Mouse (Mus musculus): ENCODE measurements around the gene Kctd14. TPM values are rescaled to one million over a fixed set of nuclear protein-coding genes. Genes with fewer than 3 reads are reported as not detected.

Kctd14 gene
- total RNA-seq, 2 experiments from 2014 or later, result 23.1 to 39.8 TPM

Other genes with a start within 250 kb of the Kctd14 start
- not detected in 2 replicates for gene Usp35, start 119.3 kb upstream of the Kctd14 start, total RNA-seq (2015; ENCODE audit: low replicate concordance)
- not detected in 2 replicates for gene Usp35, start 119.3 kb upstream of the Kctd14 start, total RNA-seq (2017; ENCODE audit: low replicate concordance)
- not detected in 2 replicates for gene Kctd21, start 119.0 kb upstream of the Kctd14 start, total RNA-seq (2015; ENCODE audit: low replicate concordance)
- not detected in 2 replicates for gene Kctd21, start 119.0 kb upstream of the Kctd14 start, total RNA-seq (2017; ENCODE audit: low replicate concordance)
- gene Alg8, start 79.7 kb upstream of the Kctd14 start, total RNA-seq (2015; ENCODE audit: low replicate concordance), result 19.3 and 32.8 TPM in 2 replicates
- 8.5 and 9.8 TPM in 2 replicates for gene Alg8, start 79.7 kb upstream of the Kctd14 start, total RNA-seq (2017; ENCODE audit: low replicate concordance)
- 77.1 and 89.3 TPM in 2 replicates for gene Ndufc2, start 51.3 kb upstream of the Kctd14 start, total RNA-seq (2015; ENCODE audit: low replicate concordance)
- gene Ndufc2, start 51.3 kb upstream of the Kctd14 start, total RNA-seq (2017; ENCODE audit: low replicate concordance), result 37.2 and 116 TPM in 2 replicates
- gene Thrsp, start 33.6 kb upstream of the Kctd14 start, total RNA-seq (2015; ENCODE audit: low replicate concordance), result not detected in 2 replicates
- gene Thrsp, start 33.6 kb upstream of the Kctd14 start, total RNA-seq (2017; ENCODE audit: low replicate concordance), result not detected in 2 replicates
- 29.3 and 41.4 TPM in 2 replicates for gene Ints4, start 29.6 kb downstream of the Kctd14 start, total RNA-seq (2015; ENCODE audit: low replicate concordance)
- 14.4 and 20.3 TPM in 2 replicates for gene Ints4, start 29.6 kb downstream of the Kctd14 start, total RNA-seq (2017; ENCODE audit: low replicate concordance)
- gene Aamdc, start 128.2 kb downstream of the Kctd14 start, total RNA-seq (2015; ENCODE audit: low replicate concordance), result 14.8 and 24.7 TPM in 2 replicates
- 7.9 and 8.7 TPM in 2 replicates for gene Aamdc, start 128.2 kb downstream of the Kctd14 start, total RNA-seq (2017; ENCODE audit: low replicate concordance)
- gene Rsf1, start 128.6 kb downstream of the Kctd14 start, total RNA-seq (2015; ENCODE audit: low replicate concordance), result 19.8 and 21.8 TPM in 2 replicates
- 39.3 and 46.8 TPM in 2 replicates for gene Rsf1, start 128.6 kb downstream of the Kctd14 start, total RNA-seq (2017; ENCODE audit: low replicate concordance)
- 23.4 and 30.2 TPM in 2 replicates for gene Clns1a, start 245.3 kb downstream of the Kctd14 start, total RNA-seq (2015; ENCODE audit: low replicate concordance)
- gene Clns1a, start 245.3 kb downstream of the Kctd14 start, total RNA-seq (2017; ENCODE audit: low replicate concordance), result 12.5 and 18.4 TPM in 2 replicates

Measured in erythroid progenitor cell, adult 5-6 weeks (primary cell).